Mouse (Mus musculus): ENCODE measurements at regions not wholly inside any gene's neighbourhood (a gene's known extent, or its start where the extent isn't known, plus 50 kb on each side); places are given as distances from the start of the nearest gene placed in this dataset.

DNA sequence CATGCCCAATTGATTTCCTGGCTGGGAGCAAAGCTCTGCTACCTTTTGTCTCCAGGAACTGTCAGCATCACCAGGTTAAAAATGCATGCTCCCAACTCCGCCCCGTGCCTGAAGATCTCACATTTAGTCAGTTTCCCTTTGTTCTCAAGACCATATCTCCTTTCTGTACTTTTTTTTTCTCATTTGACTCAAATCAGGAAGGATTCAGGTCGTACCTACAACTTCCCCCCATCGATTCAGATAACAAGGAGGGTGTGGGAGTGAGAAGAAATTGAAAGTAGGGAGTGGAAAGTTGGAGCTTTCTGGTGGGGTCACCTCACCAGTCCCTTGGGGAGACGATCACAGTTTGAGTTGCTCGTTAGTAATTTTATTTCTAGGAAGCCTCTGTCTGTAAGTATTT is 141.2 kb upstream of the Klf3 start:
- 50% methylated on average over 6 of the region's 6 CpGs for WGBS

DNA sequence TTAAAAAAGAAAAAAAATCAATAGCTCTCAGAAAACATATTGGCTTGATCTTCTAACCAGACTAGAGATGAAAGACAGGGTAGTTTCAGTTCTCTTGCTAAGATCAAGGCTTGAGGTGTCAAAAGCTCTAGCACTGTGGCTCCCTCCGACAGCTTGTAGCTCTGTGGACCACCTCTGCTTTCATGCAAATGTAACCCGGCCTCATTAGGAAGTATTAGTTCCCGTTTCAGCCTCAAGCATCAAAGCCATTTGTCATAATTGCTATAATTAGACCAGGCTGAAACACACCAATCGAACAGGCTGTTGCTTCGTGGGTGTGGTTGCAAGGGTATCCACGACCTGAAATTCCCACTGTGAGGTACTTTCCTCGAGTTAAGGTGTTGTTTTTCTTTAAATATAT is 140.7 kb upstream of the Klf3 start:
- Histone ChIP-seq H3K27ac (replicated peaks) (no peak overlapping the region), H3K9me3 (no peaks in the 10 kb centered on the region), H3K9ac (no peak overlapping the region), H3K27me3 (no peaks in the 10 kb centered on the region), H3K4me2 (no peak overlapping the region), H3K4me3 (no peak overlapping the region), H3K36me3 (no peaks in the 10 kb centered on the region), H3K4me1 (replicated peaks) (no peaks in the 10 kb centered on the region)
- 60% methylated on average over 7 of the region's 7 CpGs for WGBS
- ATAC-seq (ENCODE audit: low read depth) = no peak

More for the DNA sequence above, 141.2 kb upstream of the Klf3 start:
- Histone ChIP-seq H3K4me1 (replicated peaks) (no peaks in the 10 kb centered on the region), H3K9me3 (no peaks in the 10 kb centered on the region), H3K36me3 (no peaks in the 10 kb centered on the region), H3K27me3 (no peaks in the 10 kb centered on the region), H3K27ac (replicated peaks) (no peak overlapping the region), H3K9ac (no peak overlapping the region), H3K4me2 (no peak overlapping the region), H3K4me3 (no peak overlapping the region)
- no peak for ATAC-seq (ENCODE audit: low read depth)

DNA sequence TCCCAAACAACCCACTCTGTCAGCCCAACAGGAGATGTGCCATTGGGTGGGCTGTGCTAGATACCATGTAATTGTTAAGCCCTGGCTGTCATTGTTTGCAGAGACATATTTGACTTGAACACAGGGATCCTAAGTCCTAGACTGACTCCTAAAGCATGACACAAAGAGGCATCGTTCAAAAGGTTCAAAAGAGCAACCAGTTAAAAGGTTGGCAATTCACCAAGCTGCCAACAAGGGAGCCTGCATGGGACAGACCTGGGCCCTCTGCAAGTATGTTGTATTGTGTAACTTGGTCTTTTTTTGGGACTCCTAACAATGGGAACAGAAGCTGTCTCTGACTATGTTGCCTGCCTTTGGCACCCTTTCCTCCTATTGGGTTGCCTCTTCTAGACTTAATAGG is 139.4 kb upstream of the Klf3 start:
- ATAC-seq (ENCODE audit: low read depth) = no peak
- H3K27ac ChIP-seq (replicated peaks) = no peak overlapping the region
- H3K9me3 ChIP-seq = no peaks in the 10 kb centered on the region
- H3K4me2 ChIP-seq = no peak overlapping the region
- no peaks in the 10 kb centered on the region for H3K4me1 ChIP-seq (replicated peaks)
- no peak overlapping the region for H3K9ac ChIP-seq
- 60% methylated on average over 1 of the region's 1 CpGs for WGBS
- no peak overlapping the region for H3K4me3 ChIP-seq
- H3K36me3 ChIP-seq = no peaks in the 10 kb centered on the region
- no peaks in the 10 kb centered on the region for H3K27me3 ChIP-seq

DNA sequence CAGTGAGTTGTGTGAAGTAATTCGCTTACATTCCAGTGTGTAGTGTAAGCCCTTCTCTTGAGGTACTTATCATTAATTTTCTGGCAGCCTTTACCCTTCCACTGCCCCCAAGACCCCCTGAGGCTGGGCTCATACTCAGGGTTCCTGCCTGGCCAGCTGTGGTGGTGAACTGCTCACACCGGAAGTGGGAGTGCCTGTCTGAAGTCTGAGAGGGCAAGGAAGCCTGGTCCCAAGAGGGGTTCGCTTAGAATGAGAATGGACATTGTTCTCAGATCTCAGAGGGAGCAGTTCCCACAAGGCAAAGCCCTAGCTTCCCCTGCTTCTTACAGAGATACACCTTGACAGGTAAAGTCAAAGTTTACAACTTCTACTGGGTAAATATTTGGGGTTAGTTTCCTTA is 138.1 kb upstream of the Klf3 start:
- Histone ChIP-seq H3K9ac (no peak overlapping the region), H3K4me2 (no peak overlapping the region)

DNA sequence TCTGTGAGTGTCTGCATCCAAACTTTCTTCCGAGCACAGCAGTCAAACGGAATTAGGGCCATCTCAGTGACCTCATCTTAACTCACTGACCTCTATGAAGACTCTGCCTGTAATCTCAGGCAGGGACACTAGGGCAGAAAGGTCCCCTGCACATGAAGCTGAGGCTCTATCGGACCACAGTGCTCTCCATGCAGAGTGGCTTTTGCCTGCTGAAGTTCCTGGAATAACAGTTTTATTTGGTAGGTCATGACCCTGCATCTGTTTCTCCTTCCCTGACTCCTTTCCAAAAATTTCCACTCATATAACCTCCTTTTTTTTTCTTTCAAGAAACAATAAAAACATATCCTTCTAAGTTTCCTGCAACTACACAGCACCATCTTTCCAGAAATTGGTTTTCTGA is 136.9 kb upstream of the Klf3 start:
- H3K9ac ChIP-seq = no peak overlapping the region
- no peak for ATAC-seq (ENCODE audit: low read depth)
- H3K4me1 ChIP-seq (replicated peaks) = no peaks in the 10 kb centered on the region
- H3K36me3 ChIP-seq = no peaks in the 10 kb centered on the region
- no peak overlapping the region for H3K27ac ChIP-seq (replicated peaks)
- no peaks in the 10 kb centered on the region for H3K27me3 ChIP-seq
- H3K4me2 ChIP-seq = no peak overlapping the region
- no peak overlapping the region for H3K4me3 ChIP-seq
- H3K9me3 ChIP-seq = no peaks in the 10 kb centered on the region
- WGBS = 59% methylated on average over 3 of the region's 3 CpGs

More for the DNA sequence above, 138.1 kb upstream of the Klf3 start:
- Histone ChIP-seq H3K36me3 (no peaks in the 10 kb centered on the region), H3K9me3 (no peaks in the 10 kb centered on the region), H3K27ac (replicated peaks) (no peak overlapping the region), H3K4me3 (no peak overlapping the region), H3K27me3 (no peaks in the 10 kb centered on the region), H3K4me1 (replicated peaks) (no peaks in the 10 kb centered on the region)
- no peak for ATAC-seq (ENCODE audit: low read depth)
- WGBS = 72% methylated on average over 3 of the region's 3 CpGs

DNA sequence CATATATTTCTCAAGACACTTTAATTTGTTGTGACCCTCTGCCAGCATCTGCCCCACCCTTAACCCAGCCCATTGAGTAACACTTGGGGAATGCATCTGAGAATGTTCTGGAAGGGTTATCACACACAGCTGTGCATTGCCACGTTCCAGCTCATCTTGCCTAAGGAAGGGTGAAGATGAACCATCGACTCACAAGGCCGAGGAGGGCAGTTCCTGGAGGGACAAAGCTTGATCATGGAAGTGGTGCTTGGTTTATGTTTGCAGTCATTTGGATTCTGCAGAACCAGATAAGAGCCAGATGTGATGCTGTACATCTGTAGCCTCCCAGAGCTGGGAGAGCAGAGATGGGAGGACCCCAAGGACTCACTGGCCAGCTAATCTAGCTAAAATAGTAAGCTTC is 136.1 kb upstream of the Klf3 start:
- Histone ChIP-seq H3K27me3 (no peaks in the 10 kb centered on the region), H3K4me1 (replicated peaks) (no peaks in the 10 kb centered on the region), H3K4me3 (no peak overlapping the region), H3K36me3 (no peaks in the 10 kb centered on the region), H3K9me3 (no peaks in the 10 kb centered on the region), H3K9ac (no peak overlapping the region), H3K27ac (replicated peaks) (no peak overlapping the region), H3K4me2 (no peak overlapping the region)
- WGBS = 87% methylated on average over 3 of the region's 3 CpGs
- ATAC-seq (ENCODE audit: low read depth) = no peak

DNA sequence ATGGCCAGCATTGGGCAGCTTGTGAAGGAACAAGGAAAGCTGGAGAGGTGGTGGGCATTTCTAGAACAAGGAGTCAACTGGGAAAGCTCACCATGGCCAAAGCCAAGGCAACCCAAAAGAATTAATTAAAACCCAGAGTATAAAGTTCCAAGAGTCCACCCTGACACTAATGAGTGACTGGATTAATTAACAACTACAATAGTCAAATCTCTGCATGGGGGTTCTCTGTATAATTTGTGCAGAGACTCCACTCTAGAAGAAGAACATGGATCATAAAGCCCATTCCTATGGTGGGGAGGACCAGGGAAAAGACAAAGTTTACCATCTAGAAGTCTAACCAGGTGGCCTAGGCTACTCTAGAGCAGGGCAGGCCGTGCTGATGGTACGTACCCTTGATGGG is 129.3 kb upstream of the Klf3 start:
- Histone ChIP-seq H3K4me1 (replicated peaks) (no peaks in the 10 kb centered on the region), H3K4me3 (no peak overlapping the region), H3K27me3 (no peaks in the 10 kb centered on the region), H3K36me3 (no peaks in the 10 kb centered on the region), H3K9ac (no peak overlapping the region), H3K4me2 (no peak overlapping the region), H3K9me3 (no peaks in the 10 kb centered on the region), H3K27ac (replicated peaks) (no peak overlapping the region)
- WGBS = 76% methylated on average over 2 of the region's 2 CpGs
- ATAC-seq (ENCODE audit: low read depth) = no peak

DNA sequence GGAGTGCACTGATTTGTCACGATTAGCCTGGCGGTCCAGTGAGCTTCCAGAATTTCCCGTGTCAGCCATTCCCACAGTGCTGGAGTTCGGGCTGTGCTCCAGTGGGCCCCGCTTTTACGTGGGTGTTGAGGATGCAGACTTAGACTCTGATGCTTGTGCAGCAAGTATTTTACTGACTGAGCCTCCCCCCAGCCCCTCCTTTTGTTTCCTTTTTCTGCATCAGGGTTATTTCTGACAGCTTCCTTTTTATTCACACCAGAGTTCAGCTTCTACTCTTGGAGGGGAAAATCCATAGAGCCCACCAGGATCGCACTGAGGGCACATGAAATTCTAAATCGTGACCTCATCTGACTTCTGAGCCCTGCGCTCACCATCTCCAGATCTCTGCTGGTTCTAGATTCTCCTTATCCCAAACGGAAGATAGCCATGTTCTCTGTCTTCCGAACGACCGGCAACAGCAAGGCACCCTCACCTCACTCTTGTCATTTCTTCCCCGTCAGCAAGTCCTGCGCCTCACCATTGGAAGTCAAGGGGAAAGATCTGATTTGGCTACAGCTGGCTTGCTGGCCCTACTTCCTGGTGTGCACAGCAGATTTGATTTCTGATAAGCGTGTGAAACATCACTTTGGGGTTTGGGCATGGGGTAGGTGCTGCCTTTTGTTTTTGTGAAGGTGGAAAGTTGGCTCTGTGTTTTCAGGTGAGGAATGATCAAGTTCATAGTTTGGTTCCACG is 126.8 kb upstream of the Klf3 start:
- H3K36me3 ChIP-seq = no peaks in the 10 kb centered on the region
- ATAC-seq (ENCODE audit: low read depth) = no peak
- H3K9me3 ChIP-seq = no peaks in the 10 kb centered on the region
- no peaks in the 10 kb centered on the region for H3K4me1 ChIP-seq (replicated peaks)
- no peak overlapping the region for H3K27ac ChIP-seq (replicated peaks)
- no peak overlapping the region for H3K4me2 ChIP-seq
- H3K9ac ChIP-seq = no peak overlapping the region
- H3K4me3 ChIP-seq = no peak overlapping the region
- no peaks in the 10 kb centered on the region for H3K27me3 ChIP-seq
- WGBS = 93% methylated on average over 17 of the region's 17 CpGs

DNA sequence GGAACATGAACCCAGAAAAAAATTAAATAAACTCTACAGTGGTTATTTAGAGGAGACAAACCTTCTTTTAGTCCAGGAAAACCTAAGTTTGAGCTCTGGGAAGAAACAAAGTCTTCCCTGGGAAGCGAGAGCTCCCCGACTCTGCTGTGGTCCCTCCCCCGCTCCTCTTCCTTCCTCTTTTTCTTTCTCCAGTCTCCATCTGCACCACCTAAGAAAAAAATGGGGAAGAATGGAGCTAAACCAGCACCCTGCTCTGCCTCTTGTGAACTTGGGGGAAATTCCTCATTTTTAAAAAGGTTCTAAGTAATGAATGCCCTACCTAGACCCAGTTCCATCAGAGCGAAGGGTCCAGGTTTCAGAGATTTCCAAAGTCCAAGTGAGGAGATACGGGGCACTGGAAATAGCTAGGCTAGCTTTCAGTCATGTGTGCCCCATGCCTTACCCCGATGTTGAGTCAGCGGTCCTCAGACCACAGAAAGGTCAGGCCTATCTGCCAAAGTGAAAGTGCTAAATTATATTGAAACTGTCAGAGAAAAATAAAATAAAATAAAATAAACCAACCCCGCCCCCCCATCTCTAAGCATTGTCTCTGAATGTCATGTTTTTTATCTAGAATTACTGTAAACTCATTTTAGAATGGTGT is 126.1 kb upstream of the Klf3 start:
- no peak overlapping the region for H3K4me3 ChIP-seq
- no peaks in the 10 kb centered on the region for H3K27me3 ChIP-seq
- no peaks in the 10 kb centered on the region for H3K9me3 ChIP-seq
- H3K4me1 ChIP-seq (replicated peaks) = no peaks in the 10 kb centered on the region
- 91% methylated on average over 8 of the region's 8 CpGs for WGBS
- H3K9ac ChIP-seq = no peak overlapping the region
- H3K36me3 ChIP-seq = no peaks in the 10 kb centered on the region
- no peak for ATAC-seq (ENCODE audit: low read depth)
- no peak overlapping the region for H3K4me2 ChIP-seq
- no peak overlapping the region for H3K27ac ChIP-seq (replicated peaks)

DNA sequence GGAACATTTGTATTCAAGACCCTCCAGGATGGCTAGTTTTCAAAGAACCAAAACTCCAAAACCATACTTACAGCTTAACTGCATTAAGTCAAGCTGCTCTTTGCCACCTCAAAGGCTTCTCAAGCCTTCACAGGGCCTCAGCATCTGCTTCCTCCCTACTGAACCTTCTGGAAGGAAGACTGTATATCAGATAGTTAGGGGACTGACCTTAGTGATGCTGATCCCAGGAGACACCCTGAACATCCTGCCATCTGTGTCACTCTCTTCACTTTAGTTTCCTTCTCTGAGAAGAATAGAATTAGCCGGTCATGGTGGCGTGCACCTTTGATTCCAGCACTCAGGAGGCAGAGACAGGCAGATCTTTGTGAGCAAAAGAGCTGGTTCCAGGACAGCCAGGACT is 124.5 kb upstream of the Klf3 start:
- ATAC-seq (ENCODE audit: low read depth) = no peak
- H3K9me3 ChIP-seq = no peaks in the 10 kb centered on the region
- no peak overlapping the region for H3K4me3 ChIP-seq
- no peak overlapping the region for H3K27ac ChIP-seq (replicated peaks)
- H3K36me3 ChIP-seq = no peaks in the 10 kb centered on the region
- WGBS = 91% methylated on average over 2 of the region's 2 CpGs
- H3K9ac ChIP-seq = no peak overlapping the region
- H3K27me3 ChIP-seq = no peaks in the 10 kb centered on the region
- no peaks in the 10 kb centered on the region for H3K4me1 ChIP-seq (replicated peaks)
- no peak overlapping the region for H3K4me2 ChIP-seq

DNA sequence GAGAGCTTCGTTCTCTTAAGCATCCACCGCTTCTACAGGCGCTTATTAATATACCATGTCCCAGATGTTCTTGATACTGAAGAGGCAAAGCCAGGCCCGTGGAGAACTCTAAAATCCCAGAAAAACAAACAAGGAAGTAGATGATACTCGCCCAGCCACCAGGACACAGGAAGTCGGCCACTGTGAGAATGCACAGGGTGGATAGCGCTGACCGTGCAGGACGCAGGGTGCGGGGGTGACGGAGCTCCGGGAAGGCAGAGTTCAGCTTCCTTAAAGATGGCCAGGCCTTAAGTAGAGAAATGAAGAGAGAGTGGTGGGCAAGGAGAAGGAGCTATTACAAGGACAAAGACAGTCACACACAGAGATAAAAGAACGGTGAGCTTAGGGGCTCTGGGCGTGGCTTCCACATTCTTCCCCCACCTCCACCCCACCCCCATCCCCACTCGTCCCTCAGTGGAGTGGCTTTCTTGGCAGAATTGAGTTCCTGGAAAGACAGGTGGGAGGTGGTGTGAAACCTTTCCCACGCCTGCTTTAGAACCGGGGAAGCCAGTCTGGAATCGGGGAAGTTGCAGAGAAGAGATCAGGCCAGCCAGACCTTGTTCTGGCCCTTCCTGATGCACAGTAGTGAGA is 123.1 kb upstream of the Klf3 start:
- 81% methylated on average over 18 of the region's 18 CpGs for WGBS
- no peak overlapping the region for H3K9ac ChIP-seq
- H3K27ac ChIP-seq (replicated peaks) = no peak overlapping the region

DNA sequence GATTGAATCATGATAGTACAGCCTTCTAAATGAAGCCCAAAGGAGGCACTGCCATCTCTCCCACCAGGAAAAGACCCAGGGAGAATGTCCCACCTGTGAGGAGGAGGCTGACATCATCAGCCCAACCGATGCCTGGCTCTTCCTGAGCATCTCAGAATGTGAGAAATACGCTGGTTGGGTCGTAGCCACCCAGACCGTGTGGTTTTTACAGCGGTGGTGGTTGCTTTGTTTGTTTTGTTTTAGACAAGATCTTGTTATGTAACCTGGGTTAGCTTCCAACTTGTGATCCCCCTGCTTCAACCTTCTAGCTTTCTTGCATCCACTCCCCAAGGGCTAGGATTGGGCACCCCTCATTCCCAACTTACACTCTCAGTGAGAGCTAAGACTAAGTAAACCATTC is 122.0 kb upstream of the Klf3 start:
- Histone ChIP-seq H3K9me3 (no peaks in the 10 kb centered on the region), H3K9ac (no peak overlapping the region)
- no peak for ATAC-seq (ENCODE audit: low read depth)

More for the DNA sequence above, 123.1 kb upstream of the Klf3 start:
- no peaks in the 10 kb centered on the region for H3K9me3 ChIP-seq
- no peak overlapping the region for H3K4me2 ChIP-seq
- ATAC-seq (ENCODE audit: low read depth) = no peak
- H3K4me3 ChIP-seq = no peak overlapping the region
- H3K27me3 ChIP-seq = no peaks in the 10 kb centered on the region
- H3K36me3 ChIP-seq = no peaks in the 10 kb centered on the region
- H3K4me1 ChIP-seq (replicated peaks) = no peaks in the 10 kb centered on the region

More for the DNA sequence above, 122.0 kb upstream of the Klf3 start:
- no peak overlapping the region for H3K27ac ChIP-seq (replicated peaks)
- WGBS = 92% methylated on average over 5 of the region's 5 CpGs
- no peaks in the 10 kb centered on the region for H3K27me3 ChIP-seq
- H3K4me2 ChIP-seq = no peak overlapping the region
- no peaks in the 10 kb centered on the region for H3K4me1 ChIP-seq (replicated peaks)
- H3K36me3 ChIP-seq = no peaks in the 10 kb centered on the region
- no peak overlapping the region for H3K4me3 ChIP-seq

All from neural tube, embryonic 13.5 days (tissue).